Mouse (Mus musculus) erythroblast, embryonic 14.5 days (primary cell): ENCODE measurements around the gene Ptpn13. TPM values are rescaled to one million over a fixed set of nuclear protein-coding genes. Genes with fewer than 3 reads are reported as not detected.

Source experiments
- H3K27me3 ChIP-seq: 2 replicates; pipeline ENCODE4 v1.6.1; 2012; ENCODE audit warnings: inconsistent platforms; ENCODE audit not compliant: control insufficient read depth
- H3K36me3 ChIP-seq: 2 replicates; pipeline ENCODE4 v1.6.1; 2012; ENCODE audit warnings: mild to moderate bottlenecking, inconsistent platforms; ENCODE audit not compliant: control insufficient read depth
- H3K4me1 ChIP-seq: 2 replicates; pipeline ENCODE4 v1.6.1; 2012; ENCODE audit warnings: inconsistent platforms; ENCODE audit not compliant: control insufficient read depth
- H3K4me3 ChIP-seq: replicated peaks from 2 replicates; pipeline ENCODE3; 2012; ENCODE audit warnings: moderate library complexity, mild to moderate bottlenecking, inconsistent platforms
- H3K9me3 ChIP-seq: 2 replicates; pipeline ENCODE4 v1.6.1; 2012; ENCODE audit warnings: low read length, inconsistent platforms, mixed read lengths; ENCODE audit not compliant: control insufficient read depth
- GATA1 ChIP-seq: IDR thresholded peaks from 2 replicates; pipeline ENCODE4 v1.6.1; 2012; ENCODE audit warnings: low read length, inconsistent platforms, mixed read lengths
- TAL1 ChIP-seq: IDR thresholded peaks from 3 replicates; pipeline ENCODE4 v1.6.1; 2012; ENCODE audit warnings: low read length, inconsistent platforms, mixed read lengths
- polyA plus RNA-seq: library from polyadenylated mRNA; stranded (reverse); fragments of >175 nt; gene quantifications from 2 replicates; pipeline ENCODE4 v1.2.3, GENCODE M21; 2012

Ptpn13 gene
- 0.01 TPM in 2 replicates for polyA plus RNA-seq

DNA sequence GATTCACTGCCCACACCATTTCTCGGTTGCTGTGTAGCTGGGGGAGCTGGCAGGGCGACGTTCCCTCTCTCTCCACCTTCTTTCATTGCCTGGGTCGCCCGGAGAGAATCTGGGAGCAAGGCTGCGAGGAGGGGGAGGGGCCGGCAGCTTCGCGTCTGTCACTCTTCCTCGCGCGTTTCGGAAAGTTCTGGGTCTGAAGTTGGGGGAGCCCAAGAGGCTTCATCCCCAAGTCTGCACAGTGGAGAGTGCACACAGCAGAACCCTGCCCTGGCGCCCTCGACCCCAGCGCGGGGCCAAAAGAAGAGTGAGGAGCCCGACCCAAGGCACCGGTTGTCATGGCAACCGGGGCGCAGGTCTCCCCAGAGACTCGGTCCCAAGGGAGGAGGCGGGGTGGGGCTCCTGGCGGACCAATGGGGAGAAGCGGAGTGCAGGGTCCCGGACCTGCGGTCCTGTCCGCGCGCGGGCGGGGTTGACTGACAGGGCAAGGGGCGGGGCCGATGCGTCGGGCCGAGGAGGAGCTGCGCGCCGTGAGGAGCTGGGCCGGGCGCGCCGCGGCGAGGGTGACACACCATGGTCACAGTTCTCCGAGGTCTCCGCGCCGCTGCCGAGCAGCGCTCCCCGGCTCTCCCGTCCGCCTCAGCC lies at the start of gene Ptpn13:
Ptpn13 (plus strand) TSS at position 515 of the 642 bp plus-strand sequence.
- H3K27me3 ChIP-seq, result peaks cover 41% of the 10 kb centered on the region
- no peak for TF ChIP-seq GATA1
- no peak for TF ChIP-seq TAL1

GRCm38 (mm10) chr5:103375226-103375625 lies 49.8 kb upstream of the Ptpn13 start:
- H3K9me3 ChIP-seq, result peaks cover 3% of the 10 kb centered on the region; the same call in 1 of the 2 replicates
- H3K4me1 ChIP-seq, result no peaks in the 10 kb centered on the region
- H3K27me3 ChIP-seq, result peaks cover 23% of the 10 kb centered on the region
- H3K4me3 ChIP-seq, result no peak overlapping the region
- no peak for TF ChIP-seq TAL1
- no peak for TF ChIP-seq GATA1
- H3K36me3 ChIP-seq, result no peaks in the 10 kb centered on the region

More for the DNA sequence above, at the start of gene Ptpn13:
- H3K4me1 ChIP-seq, result peaks cover 30% of the 10 kb centered on the region
- peak within 1 kb of the TSS; percentile 65 for H3K4me3 ChIP-seq
- H3K9me3 ChIP-seq, result no peaks in the 10 kb centered on the region
- H3K36me3 ChIP-seq, result no peaks in the 10 kb centered on the region

DNA sequence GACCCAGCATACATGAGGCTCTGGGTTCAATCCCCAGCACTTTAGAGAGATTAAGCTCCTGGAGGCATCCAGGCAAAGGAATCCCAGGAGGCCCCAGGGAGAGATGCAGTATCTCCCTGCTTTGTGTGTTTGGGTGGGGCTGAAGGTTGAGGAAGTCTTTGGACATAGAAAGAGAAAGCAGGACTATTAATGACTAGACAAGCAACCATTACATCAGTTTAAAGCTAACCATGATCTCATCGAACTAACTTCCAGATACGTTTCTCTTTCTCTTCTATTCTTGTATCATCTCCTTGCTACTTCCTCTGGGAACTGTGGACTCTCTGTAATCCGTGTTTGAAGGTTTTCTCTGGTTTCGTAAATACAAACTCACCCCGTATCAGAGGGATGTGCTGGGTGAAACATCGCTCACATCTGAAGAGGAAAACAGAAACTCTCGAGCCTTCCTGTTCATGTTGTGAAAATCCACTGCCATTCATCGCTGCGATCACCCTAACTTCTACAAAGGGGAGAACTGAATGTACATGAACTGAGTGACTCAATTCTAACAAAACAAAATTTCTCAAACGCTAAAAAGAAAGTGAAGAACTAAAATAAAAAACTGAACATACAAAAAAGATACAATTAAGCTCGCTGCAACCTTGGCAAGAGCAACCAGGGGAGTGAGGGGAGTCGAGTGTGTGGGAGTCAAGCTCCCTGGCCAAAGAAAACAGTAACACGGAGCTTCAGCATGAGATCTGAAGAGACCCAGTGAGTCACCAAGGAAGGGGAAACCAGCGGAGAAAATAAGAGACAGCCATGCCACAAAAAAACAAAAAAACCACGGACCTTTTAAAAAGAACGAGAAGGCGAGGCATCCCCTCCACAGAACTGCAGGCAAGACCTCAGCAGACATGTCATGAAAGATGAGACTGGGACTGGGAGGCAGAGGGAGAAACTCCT lies 48.4 kb upstream of the Ptpn13 start:
- no peak overlapping the region for H3K4me3 ChIP-seq
- H3K4me1 ChIP-seq, result no peaks in the 10 kb centered on the region
- H3K9me3 ChIP-seq, result peaks cover 3% of the 10 kb centered on the region; the same call in 1 of the 2 replicates
- peaks cover 23% of the 10 kb centered on the region for H3K27me3 ChIP-seq
- H3K36me3 ChIP-seq, result no peaks in the 10 kb centered on the region
- TF ChIP-seq GATA1 (no peak), TAL1 (no peak)

DNA sequence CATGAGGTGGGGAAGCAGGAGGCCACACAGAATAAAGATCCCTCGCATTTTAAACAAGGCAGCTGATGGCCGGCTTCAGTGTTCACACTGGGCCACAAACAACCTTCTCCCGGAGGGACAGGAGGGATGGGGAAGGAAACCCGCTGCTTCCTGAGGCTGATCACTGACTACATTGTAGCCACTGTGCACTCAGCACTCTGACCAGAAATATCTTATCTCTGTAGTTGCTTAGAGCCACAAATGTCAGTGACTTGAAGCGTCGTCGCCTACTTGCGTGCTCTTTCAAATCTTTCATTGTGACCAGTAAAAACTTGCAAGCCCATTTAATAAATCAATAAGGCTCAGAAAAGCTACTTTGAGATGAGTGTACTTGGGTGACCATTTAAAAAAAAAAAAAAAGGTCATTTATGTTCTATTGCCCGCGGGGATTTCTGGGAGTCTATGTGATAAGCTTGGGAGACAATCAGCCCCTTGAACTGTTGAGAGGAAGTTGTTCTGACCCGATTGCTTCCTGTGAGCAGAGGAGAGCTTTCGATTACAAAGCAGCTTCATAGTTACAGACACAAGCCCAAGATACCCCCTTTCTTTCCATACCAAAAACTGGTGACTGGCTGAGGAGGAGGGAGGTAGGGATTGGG lies 47.4 kb upstream of the Ptpn13 start:
- no peak for TF ChIP-seq GATA1
- TF ChIP-seq TAL1, result no peak
- no peaks in the 10 kb centered on the region for H3K36me3 ChIP-seq
- H3K4me1 ChIP-seq, result no peaks in the 10 kb centered on the region
- H3K9me3 ChIP-seq, result no peaks in the 10 kb centered on the region
- peaks cover 23% of the 10 kb centered on the region for H3K27me3 ChIP-seq
- no peak overlapping the region for H3K4me3 ChIP-seq

DNA sequence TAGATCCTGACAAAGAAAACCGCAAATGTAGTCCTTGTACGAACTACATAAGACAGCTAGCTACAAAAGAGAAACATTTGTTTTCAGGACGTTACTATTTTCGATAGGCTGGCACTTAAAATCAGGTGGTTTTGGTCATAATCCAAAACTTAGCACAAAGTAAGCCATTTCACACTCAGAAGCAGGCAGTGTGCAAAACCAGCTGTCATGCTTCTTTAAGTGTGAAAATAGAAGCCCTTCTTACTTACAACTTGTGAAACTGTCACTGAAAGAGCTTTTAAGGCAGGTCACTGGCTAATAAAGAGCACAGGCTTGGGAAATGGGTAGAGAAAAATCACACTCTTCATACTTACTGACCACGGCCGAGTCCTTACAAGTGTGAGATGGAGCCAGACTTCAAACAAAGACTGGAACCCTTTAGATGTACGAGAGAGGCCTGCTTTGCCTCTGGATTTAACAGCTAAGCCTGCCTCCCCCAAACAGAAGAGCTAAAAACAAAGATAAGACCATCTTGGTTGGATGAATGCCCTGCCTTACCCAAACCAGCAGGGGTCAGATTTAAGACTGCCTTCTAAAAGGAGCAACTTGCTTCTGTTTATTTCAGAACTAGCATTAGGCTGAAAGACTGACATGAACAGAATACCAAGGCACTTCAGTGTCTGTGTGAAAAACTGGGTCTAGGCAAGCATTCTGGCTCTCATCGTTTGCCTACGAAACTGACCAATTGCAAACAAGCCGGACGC lies 44.0 kb upstream of the Ptpn13 start:
- no peak overlapping the region for H3K4me3 ChIP-seq
- no peaks in the 10 kb centered on the region for H3K36me3 ChIP-seq
- TF ChIP-seq GATA1 (no peak), TAL1 (no peak)
- no peaks in the 10 kb centered on the region for H3K9me3 ChIP-seq
- H3K4me1 ChIP-seq, result no peaks in the 10 kb centered on the region
- H3K27me3 ChIP-seq, result peaks cover 22% of the 10 kb centered on the region

- Histone ChIP-seq H3K36me3 (no peaks in the 10 kb centered on the region), H3K9me3 (no peaks in the 10 kb centered on the region), H3K4me3 (no peak overlapping the region), H3K27me3 (peaks cover 5% of the 10 kb centered on the region), H3K4me1 (no peaks in the 10 kb centered on the region)
- no peak for TF ChIP-seq GATA1
- no peak for TF ChIP-seq TAL1
Observed at GRCm38 (mm10) chr5:103382951-103383350, 42.0 kb upstream of the Ptpn13 start.

GRCm38 (mm10) chr5:103384021-103384420 lies 41.0 kb upstream of the Ptpn13 start:
- no peak for TF ChIP-seq TAL1
- no peak for TF ChIP-seq GATA1
- Histone ChIP-seq H3K4me1 (no peaks in the 10 kb centered on the region), H3K4me3 (no peak overlapping the region), H3K27me3 (no peaks in the 10 kb centered on the region), H3K9me3 (no peaks in the 10 kb centered on the region), H3K36me3 (no peaks in the 10 kb centered on the region)

DNA sequence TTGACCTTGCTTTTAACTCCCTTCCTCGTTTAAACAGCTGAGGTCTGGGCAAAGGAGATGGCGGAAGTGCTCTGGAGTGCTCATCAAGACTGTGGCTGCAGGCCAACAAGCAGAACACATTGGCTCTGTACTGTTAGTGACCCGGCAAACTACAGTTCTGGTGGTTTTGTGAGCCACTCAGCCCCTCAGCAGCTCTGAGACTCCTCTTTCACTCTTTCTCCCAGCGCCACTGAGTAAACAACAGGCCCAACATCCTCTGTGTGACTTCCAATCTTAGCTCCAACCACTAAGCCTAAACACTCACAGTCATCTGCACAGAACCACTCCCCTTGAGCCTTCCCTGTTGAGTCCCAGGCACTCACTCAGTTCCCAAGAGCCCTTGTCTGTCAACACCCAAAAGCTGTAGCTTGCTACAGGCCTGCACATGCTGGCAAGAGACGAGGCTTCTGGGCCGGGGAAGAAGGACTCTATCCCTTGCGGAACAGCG lies 37.4 kb upstream of the Ptpn13 start:
- no peaks in the 10 kb centered on the region for H3K36me3 ChIP-seq
- TF ChIP-seq GATA1 (no peak), TAL1 (no peak)
- no peaks in the 10 kb centered on the region for H3K27me3 ChIP-seq
- H3K9me3 ChIP-seq, result no peaks in the 10 kb centered on the region
- H3K4me1 ChIP-seq, result no peaks in the 10 kb centered on the region
- H3K4me3 ChIP-seq, result no peak overlapping the region
